Mouse (Mus musculus) liver, embryonic 11.5 days (tissue): ENCODE measurements around the gene Esrrg. TPM values are rescaled to one million over a fixed set of nuclear protein-coding genes. Genes with fewer than 3 reads are reported as not detected.

Source experiments
- ATAC-seq: fragments of 200-750 bp; cut with Nextera tagmentation; replicated peaks from 2 replicates; pipeline ENCODE4 v1.8.0; 2017; ENCODE audit warnings: moderate number of reproducible peaks, mild to moderate bottlenecking, moderate TSS enrichment, moderate library complexity; ENCODE audit not compliant: low FRiP score
- DNase-seq: peaks from one replicate; pipeline ENCODE4 v3.0.0-alpha.2; 2017; ENCODE audit warnings: low spot score
- H3K27ac ChIP-seq: fragments of 300-500 bp; sonication (generic); 2 replicates; pipeline ENCODE4 v1.5.1; 2014; ENCODE audit warnings: mild to moderate bottlenecking, low read depth, low read length, control low read depth
- H3K27me3 ChIP-seq: fragments of 300-500 bp; sonication (generic); replicated peaks from 2 replicates; pipeline ENCODE4 v1.6.1; 2014; ENCODE audit warnings: low read length, mixed read lengths; ENCODE audit not compliant: control insufficient read depth, insufficient read depth
- H3K36me3 ChIP-seq: fragments of 300-500 bp; sonication (generic); 2 replicates; pipeline ENCODE4 v1.6.1; 2014; ENCODE audit warnings: mild to moderate bottlenecking, low read length, moderate library complexity, mixed read lengths; ENCODE audit not compliant: control insufficient read depth, insufficient read depth
- H3K4me1 ChIP-seq: fragments of 300-500 bp; sonication (generic); replicated peaks from 2 replicates; pipeline ENCODE4 v1.6.1; 2014; ENCODE audit warnings: low read length, mixed read lengths; ENCODE audit not compliant: control insufficient read depth, insufficient read depth
- H3K4me2 ChIP-seq: fragments of 300-500 bp; sonication (generic); 2 replicates; pipeline ENCODE4 v1.6.1; 2014; ENCODE audit warnings: mild to moderate bottlenecking, control low read depth, moderate library complexity
- H3K4me3 ChIP-seq: fragments of 300-500 bp; sonication (generic); 2 replicates; pipeline ENCODE4 v1.5.1; 2014; ENCODE audit warnings: low read depth, low read length, control low read depth
- H3K9ac ChIP-seq: fragments of 300-500 bp; sonication (generic); 2 replicates; pipeline ENCODE4 v1.6.1; 2014; ENCODE audit warnings: low read depth, low read length, control low read depth
- H3K9me3 ChIP-seq: fragments of 300-500 bp; sonication (generic); 2 replicates; pipeline ENCODE4 v1.6.1; 2016; ENCODE audit warnings: low read length, inconsistent platforms, mixed read lengths; ENCODE audit not compliant: control insufficient read depth
- WGBS: fragments of 180-500 bp; shearing (Covaris S2); extraction: QIAGEN DNeasy Blood & Tissue Kit; methylation state at CpG from one replicate; pipeline ENCODE4 v1.1.7; 2014; 5-methylcytosine and 5-hydroxymethylcytosine counted together
- polyA plus RNA-seq: library from polyadenylated mRNA; unstranded; fragments of >200 nt; fragmentation: Nextera tagmentation; extraction: Ambion mirVana; gene quantifications from 2 replicates; pipeline ENCODE4 v1.2.1, GENCODE M21; 2014

Esrrg gene
- polyA plus RNA-seq, 1 experiment from 2014 or later, result 0.95 TPM

DNA sequence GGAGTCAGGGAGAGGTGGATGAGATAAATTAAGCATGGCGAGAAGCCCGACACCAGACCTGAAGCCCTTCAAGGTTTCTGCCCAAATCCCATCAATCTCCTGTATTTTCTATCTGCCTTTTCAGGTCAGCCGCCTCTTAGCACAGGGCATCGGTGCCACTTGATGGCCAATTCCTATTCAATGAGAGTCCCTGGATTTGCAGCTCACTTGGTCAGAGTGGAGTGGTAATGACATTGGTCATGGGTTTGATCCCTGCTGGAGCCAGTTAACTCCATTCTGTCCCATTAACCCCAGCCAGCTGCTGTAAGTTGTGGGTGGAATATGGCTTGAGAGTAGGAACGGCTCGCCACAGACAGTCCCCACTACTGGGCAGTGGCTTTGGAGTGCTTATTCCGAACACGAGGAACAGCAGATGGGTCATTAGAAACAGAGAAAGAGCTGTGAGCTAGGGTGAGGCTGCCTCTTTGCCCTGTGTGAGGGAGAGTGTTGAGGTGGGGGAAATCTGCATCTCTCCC lies 101.9 kb downstream of the Esrrg start:
- no peaks in the 10 kb centered on the region for H3K36me3 ChIP-seq
- ATAC-seq, result no peak
- WGBS, result 85% methylated on average over 8 of the region's 8 CpGs

DNA sequence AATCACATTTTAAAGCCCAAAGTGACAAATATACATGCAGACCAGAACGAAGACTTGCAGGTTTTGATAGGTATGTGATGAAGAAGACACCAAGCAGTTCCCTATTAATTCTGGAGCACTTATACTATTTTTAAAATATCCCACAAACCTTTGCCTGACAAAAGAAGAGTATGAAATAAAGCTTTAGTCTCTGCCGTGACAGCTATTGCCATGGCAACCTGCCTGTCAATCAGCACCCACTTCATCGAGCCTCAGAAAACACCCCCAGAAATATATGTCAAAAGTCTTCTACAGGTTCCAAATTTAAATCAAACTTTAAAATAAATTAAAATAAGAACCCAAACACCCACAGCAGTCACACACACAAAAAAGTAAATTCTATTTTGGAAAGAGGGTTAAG lies 112.4 kb downstream of the Esrrg start:
- WGBS, result 75% methylated on average over 3 of the region's 3 CpGs
- no peak for DNase-seq

More for the DNA sequence above, 101.9 kb downstream of the Esrrg start:
- Histone ChIP-seq H3K27ac (no peak overlapping the region), H3K4me1 (no peaks in the 10 kb centered on the region), H3K9me3 (no peaks in the 10 kb centered on the region), H3K4me3 (no peak overlapping the region), H3K4me2 (no peak overlapping the region), H3K9ac (no peak overlapping the region), H3K27me3 (no peaks in the 10 kb centered on the region)
- DNase-seq, result no peak

DNA sequence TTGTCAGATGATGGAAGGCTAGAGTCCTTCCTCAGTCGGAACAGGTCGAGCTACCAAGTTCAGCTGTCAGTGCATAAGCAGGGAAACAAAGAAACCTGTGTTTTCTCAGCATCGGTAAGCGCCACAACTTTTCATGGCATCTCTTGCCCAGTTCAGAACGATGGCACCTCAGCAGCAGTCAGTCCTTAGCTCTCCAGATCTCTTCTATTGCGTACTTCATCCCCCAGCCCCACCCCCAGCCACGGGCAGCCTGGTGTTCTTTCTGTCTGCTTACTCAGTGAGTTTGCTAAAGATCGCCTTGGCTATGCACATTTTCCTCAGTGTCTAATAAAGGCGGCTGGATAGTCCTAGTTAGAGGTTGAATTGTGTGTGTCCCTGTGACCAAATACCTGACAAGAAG lies 113.4 kb downstream of the Esrrg start:
- Histone ChIP-seq H3K27me3 (no peaks in the 10 kb centered on the region), H3K9me3 (no peaks in the 10 kb centered on the region), H3K4me2 (no peak overlapping the region), H3K9ac (no peak overlapping the region), H3K27ac (no peak overlapping the region), H3K4me1 (no peaks in the 10 kb centered on the region), H3K4me3 (no peak overlapping the region), H3K36me3 (no peaks in the 10 kb centered on the region)
- DNase-seq (no peak), ATAC-seq (no peak)
- WGBS, result 67% methylated on average over 9 of the region's 9 CpGs

More for the DNA sequence above, 112.4 kb downstream of the Esrrg start:
- no peaks in the 10 kb centered on the region for H3K27me3 ChIP-seq
- no peak for ATAC-seq
- no peaks in the 10 kb centered on the region for H3K9me3 ChIP-seq
- H3K9ac ChIP-seq, result no peak overlapping the region
- H3K4me1 ChIP-seq, result no peaks in the 10 kb centered on the region
- H3K4me2 ChIP-seq, result no peak overlapping the region
- no peak overlapping the region for H3K27ac ChIP-seq
- H3K4me3 ChIP-seq, result no peak overlapping the region
- no peaks in the 10 kb centered on the region for H3K36me3 ChIP-seq

DNA sequence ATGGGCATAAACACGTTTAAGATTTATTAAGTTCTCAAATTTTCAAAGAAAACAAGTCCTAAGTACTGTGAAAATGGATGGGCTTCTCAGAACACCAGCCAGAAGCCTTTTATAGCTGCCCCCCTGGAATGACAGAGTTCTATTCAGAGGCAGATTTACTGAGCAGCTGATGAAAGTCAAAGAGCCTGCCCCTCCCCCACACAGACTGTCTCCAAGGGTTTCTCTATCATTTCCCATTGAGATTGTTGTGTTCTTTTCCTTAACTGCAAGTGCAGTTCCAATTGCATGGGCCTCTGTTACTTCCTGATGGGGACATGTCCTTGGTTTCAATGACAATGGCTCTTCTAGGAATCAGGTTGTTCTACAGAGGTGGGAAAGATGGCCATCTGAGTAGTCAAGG lies 116.1 kb downstream of the Esrrg start:
- WGBS, result 39% methylated on average over 1 of the region's 1 CpGs

DNA sequence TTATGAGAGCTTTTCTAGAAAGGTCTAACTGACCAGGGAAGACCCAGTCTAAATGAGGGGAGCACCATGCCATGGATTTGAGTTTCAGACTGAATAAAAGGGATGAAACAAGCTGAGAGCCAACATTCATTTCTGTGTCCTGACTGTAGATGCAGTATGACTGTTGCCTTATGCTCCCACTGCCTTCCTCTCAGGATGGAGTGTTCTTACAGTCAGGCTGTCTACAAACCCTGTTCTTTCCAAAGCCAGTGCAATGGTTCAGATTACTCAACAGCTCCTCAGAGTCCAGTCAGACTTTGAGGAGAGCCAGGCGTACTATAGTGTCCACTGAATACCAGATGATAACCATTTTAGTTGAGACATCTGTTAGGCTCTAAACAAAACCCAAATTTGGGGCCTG lies 116.8 kb downstream of the Esrrg start:
- no peaks in the 10 kb centered on the region for H3K4me1 ChIP-seq
- H3K4me2 ChIP-seq, result no peak overlapping the region
- no peaks in the 10 kb centered on the region for H3K27me3 ChIP-seq
- H3K4me3 ChIP-seq, result no peak overlapping the region
- H3K36me3 ChIP-seq, result no peaks in the 10 kb centered on the region
- H3K27ac ChIP-seq, result no peak overlapping the region
- DNase-seq, result no peak
- H3K9ac ChIP-seq, result no peak overlapping the region
- H3K9me3 ChIP-seq, result no peaks in the 10 kb centered on the region
- 78% methylated on average over 1 of the region's 1 CpGs for WGBS
- no peak for ATAC-seq

More for the DNA sequence above, 116.1 kb downstream of the Esrrg start:
- H3K9ac ChIP-seq, result no peak overlapping the region
- H3K36me3 ChIP-seq, result no peaks in the 10 kb centered on the region
- H3K4me3 ChIP-seq, result no peak overlapping the region
- H3K27me3 ChIP-seq, result no peaks in the 10 kb centered on the region
- H3K4me2 ChIP-seq, result no peak overlapping the region
- DNase-seq (no peak), ATAC-seq (no peak)
- no peak overlapping the region for H3K27ac ChIP-seq
- H3K9me3 ChIP-seq, result no peaks in the 10 kb centered on the region
- no peaks in the 10 kb centered on the region for H3K4me1 ChIP-seq

DNA sequence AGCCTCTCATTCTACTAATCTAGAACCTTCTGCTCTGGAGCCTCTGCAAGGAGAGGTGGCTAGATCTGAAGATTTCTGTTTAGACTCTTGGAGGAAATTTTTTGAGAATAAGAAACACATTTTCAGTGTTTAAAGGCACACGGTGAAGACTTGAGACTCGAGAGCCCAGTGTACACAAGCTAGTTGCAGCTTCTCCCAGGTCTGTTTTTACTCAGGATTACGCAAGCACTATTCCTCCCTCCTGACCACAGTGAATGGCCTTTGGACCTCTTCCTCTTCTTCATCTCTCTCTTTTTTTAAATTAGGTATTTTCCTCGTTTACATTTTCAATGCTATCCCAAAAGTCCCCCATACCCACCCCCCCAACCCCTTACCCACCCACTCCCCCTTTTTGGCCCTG lies 122.6 kb downstream of the Esrrg start:
- 60% methylated on average over 4 of the region's 4 CpGs for WGBS
- Histone ChIP-seq H3K9ac (no peak overlapping the region), H3K4me3 (no peak overlapping the region), H3K4me1 (no peaks in the 10 kb centered on the region), H3K27ac (no peak overlapping the region), H3K36me3 (no peaks in the 10 kb centered on the region), H3K9me3 (no peaks in the 10 kb centered on the region), H3K4me2 (no peak overlapping the region), H3K27me3 (no peaks in the 10 kb centered on the region)
- DNase-seq (no peak), ATAC-seq (no peak)

DNA sequence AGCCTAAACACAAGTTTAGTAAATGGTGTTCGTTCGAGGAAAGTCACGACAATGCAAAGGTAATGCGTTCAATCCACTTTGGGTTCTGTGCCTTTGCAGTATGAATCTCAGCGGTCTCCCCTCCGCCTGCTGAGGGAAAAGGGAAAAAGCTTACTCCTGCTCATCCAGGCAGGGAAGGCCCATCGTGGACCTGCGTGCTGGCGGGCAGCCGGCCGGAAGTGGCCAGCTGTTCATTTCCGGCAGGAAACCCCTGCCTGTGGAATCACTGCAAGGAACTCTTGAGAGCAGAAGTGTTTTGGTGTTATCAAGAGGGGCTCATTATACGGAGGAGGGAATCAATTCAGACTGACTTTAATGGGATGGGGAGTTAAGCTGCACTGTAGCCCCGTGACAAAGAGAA lies 127.9 kb downstream of the Esrrg start:
- Histone ChIP-seq H3K9ac (no peak overlapping the region), H3K4me3 (no peak overlapping the region), H3K27me3 (no peaks in the 10 kb centered on the region), H3K4me2 (no peak overlapping the region), H3K4me1 (no peaks in the 10 kb centered on the region), H3K36me3 (no peaks in the 10 kb centered on the region), H3K27ac (no peak overlapping the region), H3K9me3 (no peaks in the 10 kb centered on the region)
- DNase-seq, result peak; percentile 26
- ATAC-seq, result no peak
- 49% methylated on average over 14 of the region's 14 CpGs for WGBS

DNA sequence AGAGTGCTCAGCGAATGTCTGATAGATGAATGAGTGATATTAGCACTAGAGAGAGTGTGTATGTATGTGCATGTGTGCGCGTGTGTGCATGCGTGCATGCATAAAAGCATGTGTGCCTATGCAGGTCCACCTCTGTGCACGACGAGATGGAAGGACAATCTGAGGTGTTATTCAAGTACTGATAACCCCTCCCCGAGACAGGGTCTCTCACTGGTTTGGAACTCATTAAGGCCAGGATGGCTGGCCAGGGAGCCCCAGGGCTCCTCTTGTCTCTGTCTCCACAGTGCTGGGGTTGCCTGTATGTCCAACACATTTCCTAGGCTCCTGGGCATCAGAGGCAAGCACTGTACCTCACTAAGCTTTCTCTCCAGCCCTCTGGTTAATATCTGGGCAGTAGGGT lies 128.7 kb downstream of the Esrrg start:
- Histone ChIP-seq H3K9me3 (no peaks in the 10 kb centered on the region), H3K4me3 (no peak overlapping the region), H3K27me3 (no peaks in the 10 kb centered on the region), H3K4me1 (no peaks in the 10 kb centered on the region), H3K4me2 (no peak overlapping the region), H3K9ac (no peak overlapping the region), H3K27ac (no peak overlapping the region), H3K36me3 (no peaks in the 10 kb centered on the region)
- no peak for DNase-seq
- 76% methylated on average over 7 of the region's 7 CpGs for WGBS
- no peak for ATAC-seq

DNA sequence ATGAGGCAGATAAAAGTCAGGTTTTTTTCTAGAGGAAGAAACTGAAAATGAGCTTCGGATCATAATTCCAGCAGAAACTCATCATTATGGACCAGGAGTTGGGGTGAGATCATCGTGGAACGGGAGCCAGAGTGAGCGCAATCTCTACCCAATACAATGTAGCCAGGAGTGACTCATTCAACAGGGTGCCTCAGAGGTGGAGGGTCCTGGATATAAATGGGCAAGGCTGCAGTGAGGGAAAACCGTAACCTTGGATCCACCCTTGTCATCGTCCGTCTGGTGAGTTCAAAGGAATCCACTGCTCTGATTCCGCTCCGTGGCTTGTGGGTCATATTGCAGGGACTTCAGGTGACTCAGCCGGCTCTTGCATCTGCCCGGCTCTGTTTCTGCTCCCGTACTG lies 131.9 kb downstream of the Esrrg start:
- WGBS, result 80% methylated on average over 12 of the region's 12 CpGs
- H3K4me1 ChIP-seq, result no peaks in the 10 kb centered on the region
- DNase-seq, result no peak
- ATAC-seq, result no peak
- H3K9me3 ChIP-seq, result no peaks in the 10 kb centered on the region
- H3K27ac ChIP-seq, result no peak overlapping the region
- no peak overlapping the region for H3K4me2 ChIP-seq
- no peak overlapping the region for H3K4me3 ChIP-seq
- H3K27me3 ChIP-seq, result no peaks in the 10 kb centered on the region
- no peaks in the 10 kb centered on the region for H3K36me3 ChIP-seq
- H3K9ac ChIP-seq, result no peak overlapping the region
